Mouse (Mus musculus) inflammation-experienced regulatory T-cells, adult 6 months (primary cell): ENCODE data around the gene Ahnak2. TPM values are rescaled to one million over a fixed set of nuclear protein-coding genes. Genes with fewer than 3 reads are reported as not detected.

Experiments used
- ATAC-seq: one replicate; pipeline ENCODE4 v1.8.0; 2017
- polyA plus RNA-seq, 3 experiments: library from polyadenylated mRNA; unstranded; fragments of 100-300 nt; shearing (Covaris generic); gene quantifications; one replicate each; pipeline ENCODE4 v1.2.1; 2017

Gene Ahnak2
- polyA plus RNA-seq, 3 experiments from 2014 or later: not detected

GRCm38 (mm10) chr12:112732591-112732990 is 69.9 kb downstream of the Ahnak2 start:
- ATAC-seq: no peak

GRCm38 (mm10) chr12:112730808-112731207 is 71.6 kb downstream of the Ahnak2 start:
- ATAC-seq: no peak

GRCm38 (mm10) chr12:112727801-112728200 is 74.7 kb downstream of the Ahnak2 start:
- no peak for ATAC-seq

- ATAC-seq: peak; percentile 64
These were observed 78.2 kb downstream of the Ahnak2 start for GRCm38 (mm10) chr12:112724077-112724805.

DNA sequence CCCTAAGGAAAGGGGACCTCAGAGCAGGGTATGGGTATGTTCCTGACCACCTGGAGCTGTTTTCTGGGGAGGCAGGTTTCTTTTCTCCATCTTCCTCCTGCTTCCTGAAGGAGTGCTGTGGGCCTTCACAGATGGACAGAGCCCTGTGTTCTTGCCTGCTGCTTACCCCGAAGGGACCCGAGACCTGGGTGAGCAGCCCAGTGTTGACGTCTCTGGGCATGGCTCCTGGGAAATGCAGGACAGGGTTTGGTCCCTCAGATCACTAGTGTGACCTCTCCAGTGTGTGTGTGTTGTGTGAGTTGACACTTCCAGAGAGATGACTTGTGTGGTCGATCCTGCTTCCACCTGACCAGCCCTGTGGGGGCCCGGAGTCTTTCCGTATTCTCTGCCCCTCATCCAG is 79.0 kb downstream of the Ahnak2 start:
- no peak for ATAC-seq

GRCm38 (mm10) chr12:112723028-112723330 is 79.5 kb downstream of the Ahnak2 start:
- ATAC-seq: no peak

GRCm38 (mm10) chr12:112722240-112723027 is 80.0 kb downstream of the Ahnak2 start:
- peak; percentile 30 for ATAC-seq

Other genes starting within 250 kb of the Ahnak2 start
- 10 to 100 TPM in 2 of 3 experiments, 1 to 10 TPM in 1; 9.8 to 12.8 (median 11.9) TPM for gene Inf2, start 213.9 kb downstream of the Ahnak2 start, polyA plus RNA-seq
- 1 to 10 TPM in 2 of 3 experiments, under 1 TPM in 1; 0.99 to 1.9 (median 1.6) TPM for gene Adssl1, start 182.6 kb downstream of the Ahnak2 start, polyA plus RNA-seq
- 10 to 100 TPM; 34.6 to 68.7 (median 39.4) TPM for gene Siva1, start 158.0 kb downstream of the Ahnak2 start, polyA plus RNA-seq
- 10 to 100 TPM; 20.2 to 26.3 (median 21.0) TPM for gene Akt1, start 127.8 kb downstream of the Ahnak2 start, polyA plus RNA-seq
- gene Zbtb42, start 123.8 kb downstream of the Ahnak2 start, polyA plus RNA-seq: 1 to 10 TPM; 3.7 to 4.3 (median 3.8) TPM
- 1 to 10 TPM; 2.4 to 5.1 (median 4.1) TPM for gene Cep170b, start 82.2 kb downstream of the Ahnak2 start, polyA plus RNA-seq
- 1 to 10 TPM in 2 of 3 experiments, not detected in 1; 1.6 to 6.0 TPM for gene Pld4, start 42.0 kb downstream of the Ahnak2 start, polyA plus RNA-seq
- gene Clba1, start 6.3 kb upstream of the Ahnak2 start, polyA plus RNA-seq: under 1 TPM in 2 of 3 experiments, not detected in 1; 0.33 to 0.50 TPM
- gene Cdca4, start 26.8 kb upstream of the Ahnak2 start, polyA plus RNA-seq: 10 to 100 TPM; 67.6 to 86.3 (median 83.9) TPM
- gene Gpr132, start 65.6 kb upstream of the Ahnak2 start, polyA plus RNA-seq: 10 to 100 TPM; 71.4 to 79.0 (median 77.8) TPM
- under 1 TPM; 0.39 to 0.59 (median 0.50) TPM for gene Jag2, start 127.1 kb upstream of the Ahnak2 start, polyA plus RNA-seq
- 10 to 100 TPM; 33.0 to 42.6 (median 40.7) TPM for gene Nudt14, start 139.5 kb upstream of the Ahnak2 start, polyA plus RNA-seq
- 1 to 10 TPM; 7.2 to 8.8 (median 7.3) TPM for gene Btbd6, start 173.8 kb upstream of the Ahnak2 start, polyA plus RNA-seq
- gene Brf1, start 198.0 kb upstream of the Ahnak2 start, polyA plus RNA-seq: 10 to 100 TPM; 20.2 to 32.0 (median 30.5) TPM
- gene Pacs2, start 211.9 kb upstream of the Ahnak2 start, polyA plus RNA-seq: 1 to 10 TPM; 5.0 to 8.6 (median 6.8) TPM